ENCODE assay signal across 8 mouse cellular contexts in genomic region chr4:141545071-141545742, GRCm38 (mm10). TPM values are rescaled to one million over a fixed set of nuclear protein-coding genes. Genes with fewer than 3 reads are reported as not detected.
DNase-seq lines count a peak whose midpoint lies in the region; ATAC-seq and TF ChIP-seq lines count a peak whose summit lies in the region.

No protein-coding gene starts in this region.

- H3K9ac ChIP-seq in hindbrain, postnatal 0 days (replicated peaks; ENCODE audit: low read length) = peak overlapping the region; percentile 90

- peak; percentile 80 for DNase-seq in adrenal gland, adult 8-10 months
- peak; percentile 63 for DNase-seq in embryo, embryonic 10 days (ENCODE audit: low spot score)
- peak; percentile 74 for DNase-seq in gastrocnemius, postnatal 10 days
- DNase-seq in hindbrain, postnatal 0 days (ENCODE audit: low spot score) = peak; percentile 54
- peak; percentile 62 for DNase-seq in left cerebral cortex, postnatal 4 days
- DNase-seq in retina, postnatal 1 day = no peak

- no peak for TF ChIP-seq CTCF in hindbrain, postnatal 0 days (IDR thresholded peaks at IDR 0.05; ENCODE audit: low read depth)
- no peak for TF ChIP-seq CTCF in small intestine, adult 2 months (IDR thresholded peaks at IDR 0.05; ENCODE audit: extremely low read depth, insufficient read length, insufficient replicate concordance, low read depth, low read length)

- intact Hi-C loops in left cerebral cortex, postnatal 4 days (cut with DNase I) = no loop called here

- no peaks in the 10 kb centered on the region for H3K9me3 ChIP-seq in hindbrain, postnatal 0 days (ENCODE audit: low read length)

- H3K27me3 ChIP-seq in hindbrain, postnatal 0 days (ENCODE audit: insufficient read depth, low read length) = no peaks in the 10 kb centered on the region
- no peaks in the 10 kb centered on the region for H3K27me3 ChIP-seq in small intestine, adult 2 months (ENCODE audit: control insufficient read depth, insufficient read depth, low read length)

- H3K4me3 ChIP-seq in hindbrain, postnatal 0 days (ENCODE audit: low read length) = peak overlapping the region; percentile 75
- peak overlapping the region; percentile 80 for H3K4me3 ChIP-seq in small intestine, adult 2 months (ENCODE audit: low read depth, low read length)

- WGBS in hindbrain, postnatal 0 days = under 1% methylated on average over 45 of the region's 45 CpGs
- WGBS in small intestine, adult 2 months = 1% methylated on average over 45 of the region's 45 CpGs

- TF ChIP-seq POLR2A in small intestine, adult 2 months (IDR thresholded peaks at IDR 0.05; ENCODE audit: low read depth, low read length) = peak; percentile 30

- peak overlapping the region; percentile 98 for H3K4me2 ChIP-seq in hindbrain, postnatal 0 days (ENCODE audit: low read depth, low read length)

- peak; percentile 43 for ATAC-seq in hindbrain, postnatal 0 days
- ATAC-seq in megakaryocyte-erythroid progenitor cell, adult 5-6 weeks (replicated peaks; ENCODE audit: low FRiP score, low TSS enrichment, poor library complexity, severe bottlenecking) = peak; percentile 16

- H3K36me3 ChIP-seq in hindbrain, postnatal 0 days (ENCODE audit: insufficient read depth, low read length) = no peaks in the 10 kb centered on the region
- H3K36me3 ChIP-seq in small intestine, adult 2 months (ENCODE audit: control insufficient read depth, insufficient read depth, low read length) = no peaks in the 10 kb centered on the region

- H3K4me1 ChIP-seq in hindbrain, postnatal 0 days (ENCODE audit: insufficient read depth, low read length) = no peaks in the 10 kb centered on the region
- peaks cover 4% of the 10 kb centered on the region; the same call in 1 of the 2 replicates for H3K4me1 ChIP-seq in small intestine, adult 2 months (ENCODE audit: control insufficient read depth, insufficient read depth, insufficient read length, low read length)

- peak overlapping the region; percentile 100 for H3K27ac ChIP-seq in hindbrain, postnatal 0 days
- peak overlapping the region; percentile 96 for H3K27ac ChIP-seq in small intestine, adult 2 months (ENCODE audit: insufficient read depth, low read depth, low read length)

RNA-seq across cellular contexts. Expression of gene Spen, which starts 6.8 kb away (rescaled TPM):
- 10 to 100 TPM; 53.0 to 94.3 (median 63.4) TPM for total RNA-seq in adrenal gland, adult 8-10 months (2022)
- total RNA-seq in gastrocnemius, postnatal 10 days (2021) = 10 to 100 TPM; 23.4 to 30.9 TPM
- 16.9 and 17.4 TPM in 2 replicates for total RNA-seq in hindbrain, postnatal 0 days (2014; rRNA removed)
- polyA plus RNA-seq in hindbrain, postnatal 0 days (2015; fragmentation: Nextera tagmentation; extraction: Ambion mirVana) = 11.0 and 13.0 TPM in 2 replicates
- 10 to 100 TPM; 80.6 to 86.1 TPM for total RNA-seq in left cerebral cortex, postnatal 4 days (2021)
- 64.2 and 81.5 TPM in 2 replicates for total RNA-seq in megakaryocyte-erythroid progenitor cell, adult 5-6 weeks (2014; fragmentation: Nextera tagmentation)
- 21.1 and 40.5 TPM in 2 replicates for total RNA-seq in megakaryocyte-erythroid progenitor cell, adult 5-6 weeks (2017)
- 30.8 and 56.0 TPM in 2 replicates for polyA plus RNA-seq in small intestine, adult 2 months (2012; rRNA removed)
